Comparison of ENCODE assay signal across 20 mouse cellular contexts in the genomic region with DNA sequence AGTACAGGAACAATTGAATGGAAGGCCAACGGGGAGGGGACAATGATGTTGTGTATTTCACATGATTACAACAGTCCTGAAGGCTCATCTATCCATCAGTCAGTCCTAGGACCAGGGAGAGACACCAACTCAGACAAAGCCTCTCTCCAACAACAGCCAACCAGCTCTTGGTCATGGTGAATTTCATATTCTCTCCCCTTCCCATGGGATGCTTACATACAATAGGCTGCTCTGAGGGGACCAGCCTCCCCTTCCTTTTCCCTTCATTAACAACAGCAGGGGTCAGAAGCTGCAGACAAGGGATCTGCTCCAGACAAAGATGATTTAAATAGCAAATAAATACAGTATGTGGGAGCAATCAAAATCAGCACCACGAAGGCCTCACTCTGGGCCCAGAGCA. TPM values are rescaled to one million over a fixed set of nuclear protein-coding genes. Genes with fewer than 3 reads are reported as not detected.
DNase-seq lines count a peak whose midpoint lies in the region; ATAC-seq and TF ChIP-seq lines count a peak whose summit lies in the region.
"Had no signal": no experiment of that assay in that cellular context is flagged by ENCODE, and none has a peak within 500 bp of the region (broad histone marks: within the 10 kb centered on the region; RNA-seq: fewer than 3 reads in every experiment).

No protein-coding gene starts in this region.

- no peak for TF ChIP-seq CTCF in left cerebral cortex, adult 2 months (IDR thresholded peaks at IDR 0.05)

- intact Hi-C loops in left cerebral cortex, adult 2 months (cut with DNase I) = loop anchor here (2.0 kb wide), 1 partner anchor 14 kb away; no protein-coding TSS in a partner anchor

- WGBS in neural tube, embryonic 13.5 days = 20% methylated on average over 2 of the region's 2 CpGs

- no peak overlapping the region for H3K9ac ChIP-seq in neural tube, embryonic 13.5 days
- H3K9ac ChIP-seq: forebrain, postnatal 0 days had no signal

- peak overlapping the region; percentile 79 for H3K27ac ChIP-seq in left cerebral cortex, adult 2 months
- H3K27ac ChIP-seq in neural tube, embryonic 13.5 days (replicated peaks) = 0 out of 2 replicates have a peak overlapping the region, but pooled peaks have one; percentile 34
- H3K27ac ChIP-seq: kidney, postnatal 0 days had no signal

- no peak for DNase-seq in frontal cortex, postnatal 10 days (ENCODE audit: low spot score in 2 of 2)
- no peak for DNase-seq in left cerebral cortex, adult 2 months (ENCODE audit: extremely low spot score in 1 of 2, low spot score in 2 of 2)
- DNase-seq in left cerebral cortex, adult 9 months (ENCODE audit: low spot score in 2 of 2) = no peak
- no peak for DNase-seq in neural tube, embryonic 10.5 days (ENCODE audit: extremely low spot score, low spot score)
- DNase-seq in T-cell, adult 2 months (ENCODE audit: low spot score) = no peak
- no peak for DNase-seq in retina, postnatal 1 day
- DNase-seq: adrenal gland, postnatal 25 days; cerebellum, adult 11 months; cerebellum, postnatal 10 days; forebrain, postnatal 0 days; heart, postnatal 4 days; kidney, adult 2 months; lung, postnatal 4 days; right cerebral cortex, postnatal 25 days; spleen, adult 18-20 months had no signal

- H3K4me2 ChIP-seq in neural tube, embryonic 13.5 days = no peak overlapping the region

- no peak overlapping the region for H3K4me3 ChIP-seq in left cerebral cortex, adult 2 months
- no peak overlapping the region for H3K4me3 ChIP-seq in neural tube, embryonic 13.5 days
- H3K4me3 ChIP-seq: myocyte had no signal

- H3K36me3 ChIP-seq in neural tube, embryonic 13.5 days = no peaks in the 10 kb centered on the region

- ATAC-seq in frontal cortex, adult (ENCODE audit: low TSS enrichment) = peak; percentile 4; the same call in 1 of the 2 replicates
- no peak for ATAC-seq in neural tube, embryonic 13.5 days (ENCODE audit: low read depth)
- ATAC-seq: forebrain, postnatal 0 days had no signal

- no peaks in the 10 kb centered on the region for H3K9me3 ChIP-seq in neural tube, embryonic 13.5 days

- H3K27me3 ChIP-seq in neural tube, embryonic 13.5 days = no peaks in the 10 kb centered on the region

- H3K4me1 ChIP-seq in neural tube, embryonic 13.5 days (replicated peaks) = peaks cover 15% of the 10 kb centered on the region

RNA-seq across cellular contexts. Expression of a gene that starts 57.4 kb away (rescaled TPM):
- total RNA-seq in left cerebral cortex, adult 2 months (2021) = 100 to 1,000 TPM; 163 to 182 TPM
- 12.3 and 13.8 TPM in 2 replicates for polyA plus RNA-seq in neural tube, embryonic 13.5 days (2015; fragmentation: Nextera tagmentation; extraction: Ambion mirVana)
- total RNA-seq: megakaryocyte-erythroid progenitor cell, adult 5-6 weeks had no signal
